Mouse (Mus musculus) lung, adult 2 months (tissue): ENCODE data around the gene Ripor3. TPM values are rescaled to one million over a fixed set of nuclear protein-coding genes. Genes with fewer than 3 reads are reported as not detected.

Experiments
- DNase-seq: peaks from one replicate; pipeline ENCODE4 v3.0.0; 2022
- H3K4me1 ChIP-seq: fragments of 200-500 bp; 2 replicates; pipeline ENCODE4 v1.6.1; 2011; ENCODE audit warnings: low read length; ENCODE audit not compliant: control insufficient read depth, insufficient read depth
- H3K4me3 ChIP-seq: fragments of 200-500 bp; replicated peaks from 2 replicates; pipeline ENCODE3; 2011; ENCODE audit warnings: low read depth, mild to moderate bottlenecking, control low read depth, low read length; ENCODE audit errors: extremely low read depth
- CTCF ChIP-seq: fragments of 200-500 bp; IDR thresholded peaks from 2 replicates; pipeline ENCODE4 v1.5.1; 2011; ENCODE audit warnings: mild to moderate bottlenecking, low read length, control low read depth; ENCODE audit not compliant: insufficient read depth
- POLR2A ChIP-seq: fragments of 200-500 bp; IDR thresholded peaks from 2 replicates; pipeline ENCODE4 v1.6.1; 2011; ENCODE audit warnings: low read depth, mild to moderate bottlenecking, control low read depth, low read length, borderline replicate concordance; ENCODE audit errors: extremely low read depth
- WGBS: fragments of 180-500 bp; shearing (Covaris S2); methylation state at CpG from one replicate; pipeline ENCODE4 v1.1.7; 2018; 5-methylcytosine and 5-hydroxymethylcytosine counted together
- polyA plus RNA-seq: library from polyadenylated mRNA; depleted of rRNA; stranded (reverse); fragments of >200 nt; gene quantifications from 2 replicates; pipeline ENCODE4 v1.2.3, GENCODE M21; 2012

Ripor3 gene
- polyA plus RNA-seq, 1 experiment, result 5.3 TPM

GRCm38 (mm10) chr2:168050000-168050942, 39.9 kb upstream of the Ripor3 start:
- TF ChIP-seq CTCF, result no peak
- TF ChIP-seq POLR2A, result no peak
- Histone ChIP-seq H3K4me3 (peak overlapping the region; percentile 49), H3K4me1 (peaks cover 3% of the 10 kb centered on the region; the same call in 1 of the 2 replicates)
- WGBS, result 2% methylated on average over 56 of the region's 56 CpGs
- DNase-seq, result peak; percentile 34

- DNase-seq, result no peak
- Histone ChIP-seq H3K4me1 (peaks cover 3% of the 10 kb centered on the region; the same call in 1 of the 2 replicates), H3K4me3 (no peak overlapping the region)
- 20% methylated on average over 16 of the region's 16 CpGs for WGBS
- TF ChIP-seq POLR2A, result no peak
- TF ChIP-seq CTCF, result no peak
Observed at GRCm38 (mm10) chr2:168049002-168049635, 38.7 kb upstream of the Ripor3 start.

- WGBS, result 74% methylated on average over 4 of the region's 4 CpGs
- TF ChIP-seq CTCF, result 0 out of 2 replicates have a peak, but pooled peaks have one; percentile 1
- TF ChIP-seq POLR2A, result no peak
- no peak for DNase-seq
- Histone ChIP-seq H3K4me3 (no peak overlapping the region), H3K4me1 (peaks cover 3% of the 10 kb centered on the region; the same call in 1 of the 2 replicates)
Observed at GRCm38 (mm10) chr2:168046467-168046866, 36.0 kb upstream of the Ripor3 start.

- H3K4me1 ChIP-seq, result peaks cover 3% of the 10 kb centered on the region; the same call in 1 of the 2 replicates
- TF ChIP-seq CTCF, result no peak
- TF ChIP-seq POLR2A, result no peak
- no peak for DNase-seq
- H3K4me3 ChIP-seq, result no peak overlapping the region
- WGBS, result 33% methylated on average over 5 of the region's 5 CpGs
Observed at GRCm38 (mm10) chr2:168045771-168046170, 35.4 kb upstream of the Ripor3 start.

- Histone ChIP-seq H3K4me3 (no peak overlapping the region), H3K4me1 (peaks cover 3% of the 10 kb centered on the region; the same call in 1 of the 2 replicates)
- 72% methylated on average over 13 of the region's 13 CpGs for WGBS
- DNase-seq, result no peak
- no peak for TF ChIP-seq POLR2A
- TF ChIP-seq CTCF, result no peak
Observed at GRCm38 (mm10) chr2:168045357-168045756, 34.9 kb upstream of the Ripor3 start.

GRCm38 (mm10) chr2:168044681-168045287, 34.4 kb upstream of the Ripor3 start:
- no peak overlapping the region for H3K4me3 ChIP-seq
- WGBS, result 83% methylated on average over 10 of the region's 10 CpGs
- TF ChIP-seq CTCF, result no peak
- no peak for TF ChIP-seq POLR2A
- no peaks in the 10 kb centered on the region for H3K4me1 ChIP-seq
- DNase-seq, result no peak

- H3K4me1 ChIP-seq, result no peaks in the 10 kb centered on the region
- no peak overlapping the region for H3K4me3 ChIP-seq
- DNase-seq, result no peak
- WGBS, result 82% methylated on average over 6 of the region's 6 CpGs
- TF ChIP-seq POLR2A, result no peak
- TF ChIP-seq CTCF, result no peak
Observed at GRCm38 (mm10) chr2:168042019-168042418, 31.6 kb upstream of the Ripor3 start.

GRCm38 (mm10) chr2:168040751-168041150, 30.3 kb upstream of the Ripor3 start:
- no peak for DNase-seq
- Histone ChIP-seq H3K4me3 (no peak overlapping the region), H3K4me1 (no peaks in the 10 kb centered on the region)
- WGBS, result 72% methylated on average over 3 of the region's 3 CpGs
- no peak for TF ChIP-seq POLR2A
- no peak for TF ChIP-seq CTCF

- WGBS, result 43% methylated on average over 3 of the region's 3 CpGs
- Histone ChIP-seq H3K4me3 (no peak overlapping the region), H3K4me1 (no peaks in the 10 kb centered on the region)
- no peak for TF ChIP-seq POLR2A
- TF ChIP-seq CTCF, result no peak
- no peak for DNase-seq
Observed at GRCm38 (mm10) chr2:168037063-168037462, 26.6 kb upstream of the Ripor3 start.

GRCm38 (mm10) chr2:168035907-168036306, 25.5 kb upstream of the Ripor3 start:
- no peak for TF ChIP-seq CTCF
- no peak for TF ChIP-seq POLR2A
- Histone ChIP-seq H3K4me1 (no peaks in the 10 kb centered on the region), H3K4me3 (no peak overlapping the region)
- WGBS, result 94% methylated on average over 6 of the region's 6 CpGs
- no peak for DNase-seq
